Mouse (Mus musculus) neural tube, embryonic 11.5 days (tissue): Measurements from ENCODE around the gene Phc2. TPM values are rescaled to one million over a fixed set of nuclear protein-coding genes. Genes with fewer than 3 reads are reported as not detected.

Experiments used
- ATAC-seq: fragments of 200-750 bp; cut with Nextera tagmentation; 2 replicates; pipeline ENCODE4 v1.8.0; 2017; ENCODE audit warnings: moderate number of reproducible peaks, mild to moderate bottlenecking, moderate TSS enrichment, moderate library complexity; ENCODE audit not compliant: insufficient read depth, low FRiP score, low TSS enrichment
- DNase-seq: peaks from one replicate; pipeline ENCODE4 v3.0.0-alpha.2; 2015; ENCODE audit warnings: low spot score
- H3K27ac ChIP-seq: fragments of 300-500 bp; sonication (generic); 2 replicates; pipeline ENCODE4 v1.5.1; 2014; ENCODE audit warnings: low read depth, mild to moderate bottlenecking, low read length
- H3K27me3 ChIP-seq: fragments of 300-500 bp; sonication (generic); 2 replicates; pipeline ENCODE4 v1.6.1; 2014; ENCODE audit warnings: mild to moderate bottlenecking, low read length, mixed read lengths; ENCODE audit not compliant: control insufficient read depth, insufficient read depth
- H3K36me3 ChIP-seq: fragments of 300-500 bp; sonication (generic); 2 replicates; pipeline ENCODE4 v1.6.1; 2014; ENCODE audit warnings: mild to moderate bottlenecking, low read length, moderate library complexity, mixed read lengths; ENCODE audit not compliant: control insufficient read depth, insufficient read depth
- H3K4me1 ChIP-seq: fragments of 300-500 bp; sonication (generic); 2 replicates; pipeline ENCODE4 v1.6.1; 2014; ENCODE audit warnings: low read length, mixed read lengths; ENCODE audit not compliant: control insufficient read depth, insufficient read depth
- H3K4me2 ChIP-seq: fragments of 300-500 bp; sonication (generic); 2 replicates; pipeline ENCODE4 v1.6.1; 2014; ENCODE audit warnings: low read depth, mild to moderate bottlenecking, moderate library complexity
- H3K4me3 ChIP-seq: fragments of 300-500 bp; sonication (generic); 2 replicates; pipeline ENCODE4 v1.5.1; 2014; ENCODE audit warnings: low read depth, low read length
- H3K9ac ChIP-seq: fragments of 300-500 bp; sonication (generic); 2 replicates; pipeline ENCODE4 v1.6.1; 2014; ENCODE audit warnings: mild to moderate bottlenecking, low read length
- H3K9me3 ChIP-seq: fragments of 300-500 bp; sonication (generic); 2 replicates; pipeline ENCODE4 v1.6.1; 2016; ENCODE audit warnings: low read length; ENCODE audit not compliant: control insufficient read depth
- WGBS: fragments of 180-500 bp; shearing (Covaris S2); extraction: QIAGEN DNeasy Blood & Tissue Kit; methylation state at CpG from one replicate; pipeline ENCODE4 v1.1.7; 2014; 5-methylcytosine and 5-hydroxymethylcytosine counted together
- polyA plus RNA-seq: library from polyadenylated mRNA; unstranded; fragments of >200 nt; fragmentation: Nextera tagmentation; extraction: Ambion mirVana; gene quantifications from 2 replicates; pipeline ENCODE4 v1.2.1, GENCODE M21; 2014

The Phc2 gene
- polyA plus RNA-seq, 1 experiment from 2014 or later, result 123 TPM

DNA sequence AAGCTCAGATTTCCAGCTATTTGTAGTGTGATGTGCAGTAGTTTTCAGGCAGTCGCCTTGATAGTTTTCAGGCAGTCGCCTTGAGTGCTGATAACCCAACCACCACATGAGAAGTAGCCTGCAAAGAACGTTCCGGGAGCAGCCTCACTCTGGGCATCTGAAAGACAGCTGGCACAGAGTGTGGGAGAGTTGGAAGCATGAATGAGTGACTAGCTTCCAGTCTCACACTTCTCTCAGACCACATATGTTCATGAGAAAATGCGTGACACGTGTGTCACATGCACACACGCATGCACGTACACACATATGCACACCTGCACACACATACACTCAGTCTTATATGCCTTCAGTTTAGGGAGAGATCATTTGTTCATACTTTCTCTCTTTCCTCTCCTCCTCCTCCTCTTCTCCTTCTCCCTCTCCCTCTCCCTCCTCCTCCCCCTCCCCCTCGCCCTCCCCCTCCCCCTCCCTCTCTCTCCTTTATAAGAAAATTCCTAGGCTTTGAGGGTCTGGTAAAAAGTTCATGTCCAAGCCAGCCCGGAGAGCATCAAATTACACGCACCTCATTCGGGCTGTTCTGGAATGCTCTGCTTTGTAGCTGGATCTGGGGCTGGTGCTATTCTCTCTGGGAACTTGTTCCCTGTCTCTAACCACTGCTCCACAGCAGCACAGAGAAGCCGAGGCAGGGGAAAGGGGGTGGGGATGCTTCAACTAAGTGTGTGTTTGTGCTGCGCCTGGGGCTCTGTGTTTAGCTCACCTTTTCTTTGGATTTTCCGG, 37.8 kb downstream of the Phc2 start:
- WGBS, result 71% methylated on average over 14 of the region's 15 CpGs
- ATAC-seq (no peak), DNase-seq (no peak)
- Histone ChIP-seq H3K27me3 (no peaks in the 10 kb centered on the region), H3K9me3 (no peaks in the 10 kb centered on the region), H3K36me3 (no peaks in the 10 kb centered on the region), H3K4me3 (no peak overlapping the region), H3K4me2 (no peak overlapping the region; the same call in 1 of the 2 replicates), H3K4me1 (peaks cover 44% of the 10 kb centered on the region), H3K9ac (0 out of 2 replicates have a peak overlapping the region, but pooled peaks have one; percentile 18), H3K27ac (peak overlapping the region; percentile 58)

- H3K36me3 ChIP-seq, result no peaks in the 10 kb centered on the region
- peak overlapping the region; percentile 58 for H3K27ac ChIP-seq
- H3K4me3 ChIP-seq, result no peak overlapping the region
- H3K4me1 ChIP-seq, result peaks cover 49% of the 10 kb centered on the region
- H3K9me3 ChIP-seq, result no peaks in the 10 kb centered on the region
- DNase-seq (no peak), ATAC-seq (no peak)
- no peaks in the 10 kb centered on the region for H3K27me3 ChIP-seq
- no peak overlapping the region for H3K4me2 ChIP-seq
- 48% methylated on average over 5 of the region's 5 CpGs for WGBS
- peak overlapping the region; percentile 3; the same call in 1 of the 2 replicates for H3K9ac ChIP-seq
These were observed 38.7 kb downstream of the Phc2 start for GRCm38 (mm10) chr4:128693207-128693606.

GRCm38 (mm10) chr4:128694315-128694714, 39.8 kb downstream of the Phc2 start:
- H3K4me1 ChIP-seq, result peaks cover 42% of the 10 kb centered on the region
- ATAC-seq, result no peak

DNA sequence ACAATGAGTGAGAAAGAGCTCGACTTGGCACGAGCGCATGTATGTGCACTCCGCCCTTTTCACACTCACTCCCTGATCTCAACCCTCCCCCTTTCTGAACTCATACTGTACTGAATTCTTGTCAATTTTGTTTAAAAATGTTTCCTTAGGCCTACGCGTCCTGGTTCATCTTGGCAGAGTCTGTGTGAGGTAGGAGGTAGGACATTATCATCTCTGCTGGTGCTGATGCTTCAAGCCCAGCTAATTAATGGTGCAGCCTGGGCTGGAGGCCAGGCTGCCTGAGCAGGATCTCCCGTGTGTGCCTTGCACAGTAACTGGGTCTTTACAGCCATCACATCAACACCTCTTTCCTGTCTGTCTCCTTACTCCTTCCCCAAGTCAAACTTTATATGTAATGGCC, 40.6 kb downstream of the Phc2 start:
- Histone ChIP-seq H3K4me2 (no peak overlapping the region), H3K27ac (no peak overlapping the region), H3K4me3 (no peak overlapping the region), H3K27me3 (no peaks in the 10 kb centered on the region), H3K9me3 (no peaks in the 10 kb centered on the region), H3K36me3 (no peaks in the 10 kb centered on the region), H3K9ac (no peak overlapping the region), H3K4me1 (peaks cover 35% of the 10 kb centered on the region)
- DNase-seq (no peak), ATAC-seq (no peak)
- 78% methylated on average over 7 of the region's 7 CpGs for WGBS

More at GRCm38 (mm10) chr4:128694315-128694714, 39.8 kb downstream of the Phc2 start:
- no peak overlapping the region for H3K27ac ChIP-seq
- H3K9me3 ChIP-seq, result no peaks in the 10 kb centered on the region
- no peak overlapping the region for H3K4me3 ChIP-seq
- H3K9ac ChIP-seq, result no peak overlapping the region
- H3K4me2 ChIP-seq, result no peak overlapping the region
- H3K27me3 ChIP-seq, result no peaks in the 10 kb centered on the region
- no peaks in the 10 kb centered on the region for H3K36me3 ChIP-seq
- no peak for DNase-seq

GRCm38 (mm10) chr4:128698011-128698861, 43.7 kb downstream of the Phc2 start:
- DNase-seq (peak; percentile 69), ATAC-seq (no peak)
- H3K27me3 ChIP-seq, result no peaks in the 10 kb centered on the region
- peaks cover 19% of the 10 kb centered on the region for H3K4me1 ChIP-seq
- H3K27ac ChIP-seq, result peak overlapping the region; percentile 57
- no peak overlapping the region for H3K4me3 ChIP-seq
- no peaks in the 10 kb centered on the region for H3K36me3 ChIP-seq
- no peak overlapping the region for H3K4me2 ChIP-seq
- WGBS, result 51% methylated on average over 12 of the region's 12 CpGs
- H3K9ac ChIP-seq, result no peak overlapping the region
- no peaks in the 10 kb centered on the region for H3K9me3 ChIP-seq

- 95% methylated on average over 4 of the region's 4 CpGs for WGBS
- Histone ChIP-seq H3K36me3 (no peaks in the 10 kb centered on the region), H3K4me1 (peaks cover 11% of the 10 kb centered on the region)
These were observed 45.4 kb downstream of the Phc2 start for GRCm38 (mm10) chr4:128699916-128700315.

DNA sequence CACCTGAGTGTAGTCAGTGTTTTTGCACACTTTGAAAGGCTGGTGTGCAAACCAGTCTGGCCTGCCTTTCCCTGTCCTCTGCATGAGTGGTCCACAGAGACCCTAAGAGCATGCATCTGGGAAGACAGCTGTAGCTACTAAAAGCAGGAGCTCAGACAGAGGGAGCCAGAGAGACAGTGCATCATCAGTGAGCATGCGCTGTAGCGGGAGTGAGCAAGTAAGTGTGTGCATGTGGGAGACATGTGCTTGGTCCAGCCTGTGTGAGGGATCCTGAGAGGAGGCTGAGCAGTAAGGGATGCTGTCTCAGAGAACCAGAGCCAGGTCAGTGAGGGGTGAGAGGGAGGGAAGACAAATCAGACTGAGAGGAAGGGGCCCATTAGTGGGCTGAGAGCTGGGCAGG, 46.0 kb downstream of the Phc2 start:
- Histone ChIP-seq H3K27ac (0 out of 2 replicates have a peak overlapping the region, but pooled peaks have one; percentile 4), H3K9ac (no peak overlapping the region), H3K4me1 (peaks cover 11% of the 10 kb centered on the region), H3K4me2 (no peak overlapping the region), H3K9me3 (no peaks in the 10 kb centered on the region), H3K36me3 (no peaks in the 10 kb centered on the region), H3K4me3 (no peak overlapping the region), H3K27me3 (no peaks in the 10 kb centered on the region)
- ATAC-seq (no peak; the same call in 1 of the 2 replicates), DNase-seq (peak; percentile 43)
- 68% methylated on average over 2 of the region's 2 CpGs for WGBS

More at GRCm38 (mm10) chr4:128699916-128700315, 45.4 kb downstream of the Phc2 start:
- Histone ChIP-seq H3K9ac (no peak overlapping the region), H3K9me3 (no peaks in the 10 kb centered on the region), H3K4me2 (no peak overlapping the region), H3K4me3 (no peak overlapping the region), H3K27ac (no peak overlapping the region), H3K27me3 (no peaks in the 10 kb centered on the region)
- ATAC-seq (no peak), DNase-seq (no peak)

DNA sequence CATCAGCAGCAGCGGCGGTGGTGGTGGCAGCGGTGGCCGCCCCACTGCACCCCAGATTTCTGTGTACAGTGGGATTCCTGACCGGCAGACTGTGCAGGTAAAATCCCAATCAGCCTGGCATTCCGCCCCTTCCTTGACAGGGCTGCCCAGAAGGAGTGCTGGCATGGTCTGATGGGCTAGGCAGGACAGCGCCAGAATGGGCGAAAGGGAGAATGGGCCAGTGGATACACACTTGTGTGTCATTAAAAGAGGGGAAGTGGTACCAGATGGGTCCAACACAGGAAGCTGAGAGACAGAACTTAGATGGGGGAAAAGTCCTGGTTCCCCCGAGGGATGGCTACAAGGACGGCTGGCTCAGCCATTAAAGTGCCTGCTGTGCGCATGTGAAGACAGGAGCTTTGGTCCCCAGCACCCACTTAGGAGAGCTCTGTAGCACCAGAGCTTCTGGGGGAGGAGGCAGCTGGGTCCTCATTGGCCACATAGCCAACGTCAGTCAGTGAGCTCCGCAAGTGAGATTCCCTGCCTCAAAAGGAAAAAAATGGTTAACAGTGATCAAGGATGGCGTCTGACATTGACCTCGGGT, 50.7 kb downstream of the Phc2 start:
- DNase-seq (no peak), ATAC-seq (no peak)
- H3K4me2 ChIP-seq, result no peak overlapping the region
- H3K27me3 ChIP-seq, result no peaks in the 10 kb centered on the region
- no peak overlapping the region for H3K4me3 ChIP-seq
- H3K9ac ChIP-seq, result no peak overlapping the region
- no peaks in the 10 kb centered on the region for H3K36me3 ChIP-seq
- 92% methylated on average over 15 of the region's 15 CpGs for WGBS
- H3K27ac ChIP-seq, result no peak overlapping the region
- peaks cover 3% of the 10 kb centered on the region; the same call in 1 of the 2 replicates for H3K4me1 ChIP-seq
- H3K9me3 ChIP-seq, result no peaks in the 10 kb centered on the region
